Mouse (Mus musculus) forebrain, embryonic 14.5 days (tissue): ENCODE measurements at regions not wholly inside any gene's neighbourhood (a gene's known extent, or its start where the extent isn't known, plus 50 kb on each side); places are given as distances from the start of the nearest gene placed in this dataset.

Experiments
- ATAC-seq: fragments of 200-750 bp; cut with Nextera tagmentation; 2 replicates; pipeline ENCODE4 v1.8.0; 2017; ENCODE audit warnings: mild to moderate bottlenecking, moderate library complexity
- DNase-seq: peaks from one replicate; pipeline ENCODE4 v3.0.0-alpha.2; 2015; ENCODE audit warnings: low spot score
- H3K27ac ChIP-seq: fragments of 300-500 bp; sonication (generic); 2 replicates; pipeline ENCODE4 v1.5.1; 2014; ENCODE audit warnings: low read depth, mild to moderate bottlenecking, control low read depth, low read length, moderate library complexity
- H3K27me3 ChIP-seq: fragments of 300-500 bp; sonication (generic); replicated peaks from 2 replicates; pipeline ENCODE4 v1.6.1; 2014; ENCODE audit warnings: low read length, control low read depth, mixed read lengths; ENCODE audit not compliant: control insufficient read depth, insufficient read depth
- H3K36me3 ChIP-seq: fragments of 300-500 bp; sonication (generic); 2 replicates; pipeline ENCODE4 v1.6.1; 2014; ENCODE audit warnings: low read length, control low read depth; ENCODE audit not compliant: control insufficient read depth, insufficient read depth
- H3K4me1 ChIP-seq: fragments of 300-500 bp; sonication (generic); 2 replicates; pipeline ENCODE4 v1.6.1; 2014; ENCODE audit warnings: antibody characterized with exemption, low read length, control low read depth; ENCODE audit not compliant: control insufficient read depth, insufficient read depth
- H3K4me2 ChIP-seq: fragments of 300-500 bp; sonication (generic); 2 replicates; pipeline ENCODE4 v1.6.1; 2014; ENCODE audit warnings: mild to moderate bottlenecking, control low read depth, low read length
- H3K4me3 ChIP-seq: fragments of 300-500 bp; sonication (generic); 2 replicates; pipeline ENCODE4 v1.5.1; 2014; ENCODE audit warnings: low read depth, low read length, control low read depth
- H3K9ac ChIP-seq: fragments of 300-500 bp; sonication (generic); 2 replicates; pipeline ENCODE4 v1.6.1; 2014; ENCODE audit warnings: mild to moderate bottlenecking, low read length, control low read depth, moderate library complexity
- H3K9me3 ChIP-seq: fragments of 300-500 bp; sonication (generic); replicated peaks from 2 replicates; pipeline ENCODE4 v1.6.1; 2016; ENCODE audit warnings: low read length, control low read depth, mixed read lengths; ENCODE audit not compliant: control insufficient read depth
- WGBS: fragments of 180-500 bp; shearing (Covaris S2); extraction: QIAGEN DNeasy Blood & Tissue Kit; methylation state at CpG from one replicate; pipeline ENCODE4 v1.1.7; 2014; 5-methylcytosine and 5-hydroxymethylcytosine counted together

- WGBS = 67% methylated on average over 3 of the region's 3 CpGs
- Histone ChIP-seq H3K4me2 (no peak overlapping the region), H3K4me1 (no peaks in the 10 kb centered on the region), H3K9ac (no peak overlapping the region), H3K27ac (no peak overlapping the region), H3K4me3 (no peak overlapping the region), H3K9me3 (no peaks in the 10 kb centered on the region), H3K27me3 (no peaks in the 10 kb centered on the region), H3K36me3 (no peaks in the 10 kb centered on the region)
- ATAC-seq (no peak), DNase-seq (no peak)
These were observed 1837.9 kb upstream of the Gm38303 start for GRCm38 (mm10) chr3:12173371-12173770.

DNA sequence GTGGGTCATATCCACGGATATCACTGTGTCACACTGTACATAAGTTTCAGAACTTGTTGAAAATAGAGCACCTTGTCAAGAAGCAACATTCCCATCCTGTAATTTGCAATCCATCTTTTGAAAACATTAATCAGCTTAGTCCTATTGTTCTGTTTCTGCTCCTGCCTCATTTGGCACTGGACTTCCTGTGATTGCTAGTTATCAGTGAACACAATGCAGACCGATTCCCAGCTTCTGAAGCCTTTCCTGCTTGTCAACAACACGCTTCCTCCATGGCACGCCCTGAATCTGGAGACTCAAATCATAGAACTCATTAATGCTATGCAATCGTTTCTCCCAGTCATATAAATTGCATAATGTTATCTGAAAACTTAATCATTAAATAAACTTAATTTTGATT, 1815.8 kb upstream of the Gm38303 start:
- ATAC-seq (no peak), DNase-seq (no peak)
- Histone ChIP-seq H3K27ac (no peak overlapping the region), H3K9me3 (no peaks in the 10 kb centered on the region), H3K36me3 (no peaks in the 10 kb centered on the region), H3K4me3 (no peak overlapping the region), H3K4me2 (no peak overlapping the region), H3K9ac (no peak overlapping the region), H3K27me3 (no peaks in the 10 kb centered on the region), H3K4me1 (no peaks in the 10 kb centered on the region)
- WGBS = 69% methylated on average over 5 of the region's 5 CpGs
